Mouse (Mus musculus) cerebellum, adult 11 months (tissue): ENCODE results near the gene Ass1.
A peak's percentile ranks its signal among the peaks of the same experiment; 100 is the strongest.

Experiments used
- DNase-seq: peaks from one replicate; pipeline ENCODE4 v3.0.0; 2022

The Ass1 gene

GRCm38 (mm10) chr2:31469931-31470682 is at the start of gene Ass1:
Gene Ass1, plus strand, starts transcription at chr2:31470207.
- DNase-seq = peak; percentile 34

GRCm38 (mm10) chr2:31420914-31421313 is 49.1 kb upstream of the Ass1 start:
- DNase-seq = no peak

- no peak for DNase-seq
Measured at GRCm38 (mm10) chr2:31422576-31422975, 47.4 kb upstream of the Ass1 start.

- no peak for DNase-seq
Measured at GRCm38 (mm10) chr2:31431477-31431876, 38.5 kb upstream of the Ass1 start.

- DNase-seq = no peak
Measured at GRCm38 (mm10) chr2:31434746-31435145, 35.3 kb upstream of the Ass1 start.

- no peak for DNase-seq
Measured at GRCm38 (mm10) chr2:31435567-31435966, 34.4 kb upstream of the Ass1 start.

GRCm38 (mm10) chr2:31437480-31438245 is 32.3 kb upstream of the Ass1 start:
- no peak for DNase-seq

- DNase-seq = no peak
Measured at GRCm38 (mm10) chr2:31439576-31439975, 30.4 kb upstream of the Ass1 start.

- DNase-seq = no peak
Measured at GRCm38 (mm10) chr2:31442480-31443160, 27.4 kb upstream of the Ass1 start.

GRCm38 (mm10) chr2:31446036-31446435 is 24.0 kb upstream of the Ass1 start:
- DNase-seq = no peak

GRCm38 (mm10) chr2:31446456-31446855 is 23.6 kb upstream of the Ass1 start:
- DNase-seq = no peak

- no peak for DNase-seq
Measured at GRCm38 (mm10) chr2:31447536-31447935, 22.5 kb upstream of the Ass1 start.

- DNase-seq = no peak
Measured at GRCm38 (mm10) chr2:31448756-31449440, 21.1 kb upstream of the Ass1 start.

- peak; percentile 16 for DNase-seq
Measured at GRCm38 (mm10) chr2:31449441-31449815, 20.6 kb upstream of the Ass1 start.

- no peak for DNase-seq
Measured at GRCm38 (mm10) chr2:31449902-31450301, 20.1 kb upstream of the Ass1 start.

- DNase-seq = no peak
Measured at GRCm38 (mm10) chr2:31450661-31451060, 19.3 kb upstream of the Ass1 start.

- DNase-seq = no peak
Measured at GRCm38 (mm10) chr2:31451530-31451929, 18.5 kb upstream of the Ass1 start.

GRCm38 (mm10) chr2:31453011-31453410 is 17.0 kb upstream of the Ass1 start:
- no peak for DNase-seq

- DNase-seq = no peak
Measured at GRCm38 (mm10) chr2:31453559-31454177, 16.3 kb upstream of the Ass1 start.

GRCm38 (mm10) chr2:31454280-31454679 is 15.7 kb upstream of the Ass1 start:
- DNase-seq = no peak

GRCm38 (mm10) chr2:31455418-31455817 is 14.6 kb upstream of the Ass1 start:
- DNase-seq = no peak

- no peak for DNase-seq
Measured at GRCm38 (mm10) chr2:31458460-31458859, 11.5 kb upstream of the Ass1 start.
